Mouse (Mus musculus) ovary, postnatal 10 days (tissue): ENCODE measurements around the gene Foxp4.
A peak's percentile ranks its signal among the peaks of the same experiment; 100 is the strongest.

Experiments
- DNase-seq: peaks from one replicate; pipeline ENCODE4 v3.0.0; 2022; ENCODE audit warnings: low spot score

Gene Foxp4

GRCm38 (mm10) chr17:47897956-47898752 lies 26.3 kb downstream of the Foxp4 start:
- DNase-seq, result no peak

GRCm38 (mm10) chr17:47889727-47890126 lies 34.7 kb downstream of the Foxp4 start:
- no peak for DNase-seq

- DNase-seq, result no peak
These were observed 35.2 kb downstream of the Foxp4 start for GRCm38 (mm10) chr17:47889267-47889666.

GRCm38 (mm10) chr17:47888641-47889040 lies 35.8 kb downstream of the Foxp4 start:
- no peak for DNase-seq

- no peak for DNase-seq
These were observed 36.3 kb downstream of the Foxp4 start for GRCm38 (mm10) chr17:47888155-47888455.

GRCm38 (mm10) chr17:47887381-47888154 lies 36.9 kb downstream of the Foxp4 start:
- DNase-seq, result no peak

- DNase-seq, result no peak
These were observed 41.3 kb downstream of the Foxp4 start for GRCm38 (mm10) chr17:47883099-47883498.

- no peak for DNase-seq
These were observed 43.1 kb downstream of the Foxp4 start for GRCm38 (mm10) chr17:47881330-47881729.

GRCm38 (mm10) chr17:47879207-47879606 lies 45.2 kb downstream of the Foxp4 start:
- DNase-seq, result no peak

- DNase-seq, result no peak
These were observed 45.9 kb downstream of the Foxp4 start for GRCm38 (mm10) chr17:47878378-47879089.

- no peak for DNase-seq
These were observed 46.6 kb downstream of the Foxp4 start for GRCm38 (mm10) chr17:47877715-47878377.

- DNase-seq, result no peak
These were observed 47.4 kb downstream of the Foxp4 start for GRCm38 (mm10) chr17:47876776-47877714.

GRCm38 (mm10) chr17:47873341-47873791 lies 51.1 kb downstream of the Foxp4 start:
- peak; percentile 58 for DNase-seq

- DNase-seq, result no peak
These were observed 52.0 kb downstream of the Foxp4 start for GRCm38 (mm10) chr17:47872311-47873011.

GRCm38 (mm10) chr17:47869874-47870273 lies 54.6 kb downstream of the Foxp4 start:
- DNase-seq, result no peak

- DNase-seq, result no peak
These were observed 58.4 kb downstream of the Foxp4 start for GRCm38 (mm10) chr17:47866037-47866436.

GRCm38 (mm10) chr17:47864496-47864895 lies 59.9 kb downstream of the Foxp4 start:
- peak; percentile 73 for DNase-seq

- no peak for DNase-seq
These were observed 61.0 kb downstream of the Foxp4 start for GRCm38 (mm10) chr17:47863437-47863836.

- no peak for DNase-seq
These were observed 61.4 kb downstream of the Foxp4 start for GRCm38 (mm10) chr17:47863023-47863422.

- no peak for DNase-seq
These were observed 68.9 kb downstream of the Foxp4 start for GRCm38 (mm10) chr17:47855544-47855943.
